Mouse (Mus musculus) myocyte (in vitro differentiated cells): Measurements from ENCODE around the gene Tstd1.

Experiments used
- CEBPB ChIP-seq: IDR thresholded peaks from 2 replicates; pipeline ENCODE4 v1.6.1; 2011; ENCODE audit warnings: mild to moderate bottlenecking, moderate library complexity; ENCODE audit not compliant: poor library complexity, insufficient read depth, severe bottlenecking
- MAX ChIP-seq: IDR thresholded peaks from one replicate; pipeline ENCODE4 v1.6.1; 2011; ENCODE audit warnings: low read depth, mild to moderate bottlenecking, control low read depth
- MYOD1 ChIP-seq, 3 experiments: IDR thresholded peaks; one replicate each; pipeline ENCODE4 v1.6.1; 2011; ENCODE audit warnings: control low read depth in 2 of 3, low read depth in 2 of 3, mild to moderate bottlenecking in 2 of 3, moderate library complexity in 1 of 3; ENCODE audit not compliant: insufficient read length in 2 of 3, control insufficient read depth in 1 of 3
- MYOG ChIP-seq, 3 experiments: IDR thresholded peaks; one replicate each; pipeline ENCODE4 v1.6.1; 2011; ENCODE audit warnings: control low read depth in 2 of 3, low read depth in 2 of 3, mild to moderate bottlenecking in 2 of 3; ENCODE audit not compliant: insufficient read length in 2 of 3, control insufficient read depth in 1 of 3, insufficient read depth in 1 of 3
- POLR2A ChIP-seq: IDR thresholded peaks from one replicate; pipeline ENCODE4 v1.6.1; 2011; ENCODE audit warnings: low read depth, mild to moderate bottlenecking, control low read depth, moderate library complexity; ENCODE audit not compliant: insufficient read length
- POLR2AphosphoS2 ChIP-seq: IDR thresholded peaks from one replicate; pipeline ENCODE4 v1.6.1; 2011; ENCODE audit warnings: low read depth, control low read depth; ENCODE audit not compliant: insufficient read length
- REST ChIP-seq: IDR thresholded peaks from one replicate; pipeline ENCODE4 v1.6.1; 2011; ENCODE audit warnings: mild to moderate bottlenecking, control low read depth, moderate library complexity; ENCODE audit not compliant: insufficient read depth, insufficient read length
- USF1 ChIP-seq: IDR thresholded peaks from one replicate; pipeline ENCODE4 v1.6.1; 2011; ENCODE audit warnings: low read depth, mild to moderate bottlenecking, control low read depth, moderate library complexity

DNA sequence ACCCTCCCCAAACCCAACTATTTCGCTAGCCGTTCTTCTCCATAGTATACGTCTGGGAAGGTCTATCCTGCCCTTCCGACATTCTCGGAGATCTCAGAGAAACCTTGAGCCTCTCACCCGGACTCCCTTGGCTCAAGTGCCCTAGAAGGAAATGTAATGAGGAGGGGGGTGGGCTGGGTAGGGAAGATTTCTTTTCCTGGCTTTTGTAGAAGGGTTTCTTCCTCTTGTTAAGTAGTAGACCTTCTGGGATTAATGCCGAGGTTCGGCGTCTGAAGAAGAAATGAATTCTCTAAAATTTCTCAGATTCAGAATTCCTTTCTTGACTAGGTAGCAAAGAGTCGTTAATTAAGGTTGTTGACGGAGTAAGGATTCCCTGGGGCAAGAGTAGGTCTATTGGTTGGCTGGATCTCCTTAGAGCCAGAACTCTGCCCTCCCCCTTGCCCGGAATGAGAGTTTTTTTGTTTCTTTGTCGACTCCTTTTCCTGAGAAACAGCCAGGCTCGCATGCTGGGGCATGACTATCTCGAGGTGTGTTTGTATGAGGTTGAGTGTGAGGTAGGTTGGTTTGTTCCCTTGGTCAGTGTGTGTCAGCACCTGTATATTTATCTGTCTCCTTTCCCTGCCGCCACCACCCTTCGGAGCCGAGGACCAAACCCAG is 19.5 kb downstream of the Tstd1 start:
- no peak for TF ChIP-seq POLR2A
- no peak for TF ChIP-seq USF1
- no peak for TF ChIP-seq POLR2AphosphoS2
- TF ChIP-seq MYOD1 (IDR thresholded peaks at IDR 0.05; ENCODE audit: control insufficient read depth in 1 of 3, insufficient read length in 2 of 3, low read depth in 2 of 3) = no peak
- TF ChIP-seq MAX = no peak
- no peak for TF ChIP-seq MYOG (IDR thresholded peaks at IDR 0.05; ENCODE audit: control insufficient read depth in 1 of 3, insufficient read depth in 1 of 3, insufficient read length in 2 of 3, low read depth in 2 of 3)
- TF ChIP-seq REST = no peak
- TF ChIP-seq CEBPB = no peak
